Mouse (Mus musculus) liver, embryonic 14.5 days (tissue): ENCODE measurements at regions not wholly inside any gene's neighbourhood (a gene's known extent, or its start where the extent isn't known, plus 50 kb on each side); places are given as distances from the start of the nearest gene placed in this dataset.

Experiments
- ATAC-seq: fragments of 200-750 bp; cut with Nextera tagmentation; 2 replicates; pipeline ENCODE4 v1.8.0; 2017; ENCODE audit warnings: moderate number of reproducible peaks, mild to moderate bottlenecking, moderate library complexity; ENCODE audit not compliant: insufficient read depth
- DNase-seq, 3 experiments: peaks; one replicate each; pipeline ENCODE4 v3.0.0-alpha.2; 2012 to 2013; ENCODE audit warnings: low read depth in 3 of 3, low spot score in 3 of 3
- H3K27ac ChIP-seq: fragments of 300-500 bp; sonication (generic); 2 replicates; pipeline ENCODE4 v1.5.1; 2014; ENCODE audit warnings: moderate library complexity, mild to moderate bottlenecking, control low read depth, inconsistent platforms
- H3K27me3 ChIP-seq: fragments of 300-500 bp; sonication (generic); 2 replicates; pipeline ENCODE4 v1.6.1; 2014; ENCODE audit warnings: mild to moderate bottlenecking, low read length, moderate library complexity; ENCODE audit not compliant: control insufficient read depth, insufficient read depth
- H3K36me3 ChIP-seq: fragments of 300-500 bp; sonication (generic); replicated peaks from 2 replicates; pipeline ENCODE4 v1.6.1; 2014; ENCODE audit warnings: low read depth; ENCODE audit not compliant: control insufficient read depth, insufficient read depth
- H3K4me1 ChIP-seq, 2 experiments: fragments of 200-500 bp in 1 of 2; fragments of 300-500 bp in 1 of 2; sonication (generic) in 1 of 2; replicated peaks; 2 replicates each; pipeline ENCODE4 v1.6.1; 2012 to 2014; ENCODE audit warnings: antibody characterized with exemption in 1 of 2, inconsistent platforms in 1 of 2, low read length in 1 of 2; ENCODE audit not compliant: control insufficient read depth in 2 of 2, insufficient read depth in 2 of 2
- H3K4me2 ChIP-seq: fragments of 300-500 bp; sonication (generic); 2 replicates; pipeline ENCODE4 v1.6.1; 2014; ENCODE audit warnings: low read depth, mild to moderate bottlenecking, control low read depth, moderate library complexity
- H3K4me3 ChIP-seq, 2 experiments: fragments of 200-500 bp in 1 of 2; fragments of 300-500 bp in 1 of 2; sonication (generic) in 1 of 2; 2 replicates each; pipeline ENCODE4 v1.5.1; 2012 to 2014; ENCODE audit warnings: low read depth in 2 of 2, low read length in 2 of 2, mild to moderate bottlenecking in 2 of 2, control low read depth in 1 of 2, inconsistent platforms in 1 of 2, moderate library complexity in 1 of 2; ENCODE audit not compliant: insufficient read depth in 1 of 2
- H3K9ac ChIP-seq: fragments of 300-500 bp; sonication (generic); replicated peaks from 2 replicates; pipeline ENCODE4 v1.6.1; 2014; ENCODE audit warnings: mild to moderate bottlenecking, control low read depth, moderate library complexity
- H3K9me3 ChIP-seq: fragments of 300-500 bp; sonication (generic); 2 replicates; pipeline ENCODE4 v1.6.1; 2016; ENCODE audit warnings: low read length, mixed read lengths; ENCODE audit not compliant: control insufficient read depth
- CTCF ChIP-seq: IDR thresholded peaks from 2 replicates; pipeline ENCODE4 v1.5.1; 2016; ENCODE audit warnings: antibody characterized with exemption, low read depth, control low read depth
- EP300 ChIP-seq: IDR thresholded peaks from 2 replicates; pipeline ENCODE4 v1.6.1; 2016; ENCODE audit warnings: antibody characterized with exemption, low read depth
- WGBS: fragments of 180-500 bp; shearing (Covaris S2); extraction: QIAGEN DNeasy Blood & Tissue Kit; methylation state at CpG from one replicate; pipeline ENCODE4 v1.1.7; 2014; ENCODE audit not compliant: insufficient replicate concordance; 5-methylcytosine and 5-hydroxymethylcytosine counted together

GRCm38 (mm10) chr2:18607586-18608259 is 64.5 kb upstream of the Commd3 start:
- DNase-seq (no peak), ATAC-seq (peak; percentile 6; the same call in 1 of the 2 replicates)
- Histone ChIP-seq H3K4me3 (peak overlapping the region; percentile 31 to 48), H3K4me1 (0 out of 4 replicates have a peak, but pooled peaks cover 0 to 2% of the 10 kb centered on the region in 2 experiments), H3K4me2 (peak overlapping the region; percentile 70), H3K9me3 (no peaks in the 10 kb centered on the region), H3K27ac (no peak overlapping the region), H3K36me3 (no peaks in the 10 kb centered on the region), H3K27me3 (peaks cover 32% of the 10 kb centered on the region), H3K9ac (no peak overlapping the region)
- TF ChIP-seq CTCF (no peak), EP300 (no peak)
- under 1% methylated on average over 14 of the region's 14 CpGs for WGBS

- peaks cover 32% of the 10 kb centered on the region for H3K27me3 ChIP-seq
- H3K36me3 ChIP-seq, result no peaks in the 10 kb centered on the region
- DNase-seq (no peak), ATAC-seq (no peak)
- H3K9me3 ChIP-seq, result no peaks in the 10 kb centered on the region
- no peak overlapping the region for H3K27ac ChIP-seq
- 0 out of 4 replicates have a peak, but pooled peaks cover 0 to 2% of the 10 kb centered on the region in 2 experiments for H3K4me1 ChIP-seq
- H3K4me3 ChIP-seq, result no peak overlapping the region
- peak overlapping the region; percentile 70; the same call in 1 of the 2 replicates for H3K4me2 ChIP-seq
- TF ChIP-seq CTCF, result no peak
- TF ChIP-seq EP300, result no peak
- 8% methylated on average over 6 of the region's 6 CpGs for WGBS
- H3K9ac ChIP-seq, result no peak overlapping the region
Observed at GRCm38 (mm10) chr2:18607088-18607487, 65.1 kb upstream of the Commd3 start.

- Histone ChIP-seq H3K4me2 (no peak overlapping the region), H3K27me3 (no peaks in the 10 kb centered on the region), H3K9me3 (no peaks in the 10 kb centered on the region), H3K4me3 (no peak overlapping the region), H3K9ac (no peak overlapping the region), H3K27ac (no peak overlapping the region), H3K36me3 (no peaks in the 10 kb centered on the region), H3K4me1 (peaks cover 0 to 5% of the 10 kb centered on the region in 2 experiments; a peak in 1 of 4 replicates)
- DNase-seq (no peak), ATAC-seq (no peak)
- TF ChIP-seq EP300, result no peak
- TF ChIP-seq CTCF, result no peak
- 25% methylated on average over 4 of the region's 4 CpGs for WGBS
Observed at GRCm38 (mm10) chr2:18592221-18592620, 80.0 kb upstream of the Commd3 start.

DNA sequence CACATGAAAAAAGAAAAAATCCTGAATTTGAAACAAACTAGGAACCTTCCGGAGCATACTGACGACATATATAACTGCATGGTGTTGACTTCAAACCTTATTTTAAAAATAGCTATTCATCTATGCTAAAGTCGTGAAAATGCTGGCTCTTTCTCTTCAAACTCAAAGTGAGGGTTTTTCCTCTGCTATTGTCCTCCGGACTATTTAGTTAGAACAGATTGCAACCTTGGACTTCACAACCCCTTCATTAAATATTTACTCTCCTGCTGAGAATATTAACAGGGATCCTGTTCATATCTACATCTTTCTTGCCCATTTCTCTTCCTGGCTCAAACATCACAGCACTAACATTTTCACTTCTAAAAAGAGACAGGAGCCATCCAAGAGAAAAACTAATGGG is 84.0 kb upstream of the Commd3 start:
- Histone ChIP-seq H3K9me3 (no peaks in the 10 kb centered on the region), H3K27ac (no peak overlapping the region), H3K27me3 (no peaks in the 10 kb centered on the region), H3K4me1 (peaks cover 5 to 10% of the 10 kb centered on the region in 2 experiments; a peak in 2 of 4 replicates), H3K9ac (peak overlapping the region; percentile 68), H3K36me3 (no peaks in the 10 kb centered on the region), H3K4me2 (peak overlapping the region; percentile 64), H3K4me3 (peak overlapping the region; percentile 67 to 82)
- no peak for TF ChIP-seq CTCF
- WGBS, result 3% methylated on average over 4 of the region's 4 CpGs
- no peak for ATAC-seq
- DNase-seq, result no peak

DNA sequence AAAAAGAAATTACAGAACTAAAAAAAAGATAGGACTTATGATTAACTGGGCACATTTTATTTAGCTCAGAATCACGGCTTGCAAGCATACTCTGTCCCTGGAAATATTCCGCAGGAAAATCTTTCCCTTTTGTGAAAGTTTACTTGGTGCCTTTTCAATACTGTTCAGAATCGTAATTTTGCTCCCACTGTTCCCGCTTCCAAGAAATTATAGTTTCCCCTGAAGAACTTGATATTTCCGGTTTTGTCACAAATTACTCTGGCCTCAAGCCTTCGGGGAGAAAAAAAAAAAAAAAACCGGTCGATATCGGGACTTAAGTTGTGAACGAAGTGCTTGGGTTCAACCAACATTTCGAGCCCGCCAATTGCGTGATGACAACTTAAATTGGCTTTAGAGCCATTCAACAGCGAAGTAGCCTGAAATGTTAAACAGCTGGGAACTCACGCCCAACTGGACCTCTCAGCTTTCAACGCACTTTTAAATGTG is 84.4 kb upstream of the Commd3 start:
- ATAC-seq, result no peak
- Histone ChIP-seq H3K27ac (no peak overlapping the region), H3K4me3 (peak overlapping the region; percentile 67 to 82), H3K4me1 (peaks cover 5 to 9% of the 10 kb centered on the region in 2 experiments; a peak in 2 of 4 replicates), H3K36me3 (no peaks in the 10 kb centered on the region), H3K9ac (peak overlapping the region; percentile 68), H3K4me2 (peak overlapping the region; percentile 64), H3K27me3 (no peaks in the 10 kb centered on the region), H3K9me3 (no peaks in the 10 kb centered on the region)
- peak in 1 of 3 experiments; percentile 24 for DNase-seq
- under 1% methylated on average over 16 of the region's 16 CpGs for WGBS
- TF ChIP-seq CTCF, result no peak
- TF ChIP-seq EP300, result no peak
